Mouse (Mus musculus) frontal cortex, postnatal 36 days (tissue): Measurements from ENCODE around the gene Lbx1.

Experiments
- DNase-seq, 2 experiments: peaks; one replicate each; pipeline ENCODE4 v3.0.0; 2022; ENCODE audit warnings: low spot score in 2 of 2

The Lbx1 gene

GRCm38 (mm10) chr19:45216240-45216639 lies 19.4 kb downstream of the Lbx1 start:
- no peak for DNase-seq

GRCm38 (mm10) chr19:45215431-45215830 lies 20.2 kb downstream of the Lbx1 start:
- DNase-seq, result no peak

DNA sequence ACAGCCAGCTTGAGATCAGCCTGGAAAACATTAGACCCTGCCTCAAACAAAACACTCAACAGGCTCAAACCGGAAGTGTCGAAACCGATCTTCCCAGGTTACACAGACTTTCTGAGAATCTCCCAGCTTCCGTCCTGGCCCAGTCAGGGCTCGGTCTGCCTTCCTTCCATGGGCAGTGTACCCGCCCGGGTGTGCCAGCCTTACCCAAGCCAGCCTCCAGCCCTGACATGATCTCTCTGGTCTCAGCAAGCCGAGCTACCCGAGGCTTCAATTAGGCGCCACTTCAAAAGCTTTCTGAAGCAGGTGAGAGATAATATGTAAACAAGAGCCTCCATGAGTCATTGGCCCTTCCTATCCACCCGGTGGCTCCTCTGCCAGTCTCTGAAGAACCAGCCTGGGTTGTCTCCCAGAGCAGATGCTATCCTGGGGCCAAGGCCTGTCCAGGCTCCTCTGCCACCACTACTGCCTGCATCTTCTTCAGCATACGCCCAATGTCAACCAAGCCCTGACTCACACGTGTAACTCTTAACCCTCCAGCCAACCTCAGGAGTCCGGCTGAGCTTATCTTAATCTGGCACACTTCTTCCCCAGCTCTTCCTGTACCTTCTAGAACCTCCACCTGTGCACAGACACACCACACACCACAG lies 25.7 kb downstream of the Lbx1 start:
- DNase-seq, result no peak

GRCm38 (mm10) chr19:45209191-45209590 lies 26.4 kb downstream of the Lbx1 start:
- DNase-seq, result no peak

DNA sequence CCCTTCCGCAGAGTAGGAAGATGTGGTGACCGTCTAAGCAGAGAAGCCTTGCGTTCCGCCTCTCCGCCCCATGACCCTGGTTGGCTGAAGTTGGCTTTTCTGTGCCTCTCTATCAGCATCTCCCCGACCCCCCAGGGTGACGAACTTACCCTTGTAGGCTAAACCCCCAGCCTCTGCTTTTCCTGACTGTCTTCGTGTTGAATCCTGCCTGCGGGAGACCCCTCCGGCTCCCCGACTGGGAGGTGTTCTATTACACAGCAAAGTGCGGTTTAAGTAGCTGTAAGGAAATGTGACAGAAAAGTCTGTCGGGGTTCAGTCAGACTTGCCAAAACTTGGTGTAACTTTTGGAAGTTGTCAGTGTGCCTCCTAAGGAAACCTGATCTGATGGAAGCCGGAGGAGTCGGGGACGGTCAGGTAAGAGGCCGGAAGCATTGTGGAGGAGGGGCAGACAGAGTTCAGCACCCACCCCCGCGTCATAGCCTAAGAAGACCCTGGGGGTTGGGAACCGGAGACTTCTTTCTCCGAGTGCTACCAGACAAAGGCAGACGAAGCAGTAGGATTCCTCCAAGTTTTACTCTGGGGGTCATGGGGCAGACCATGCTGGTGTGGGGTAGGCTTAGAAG lies 27.1 kb downstream of the Lbx1 start:
- no peak for DNase-seq

DNA sequence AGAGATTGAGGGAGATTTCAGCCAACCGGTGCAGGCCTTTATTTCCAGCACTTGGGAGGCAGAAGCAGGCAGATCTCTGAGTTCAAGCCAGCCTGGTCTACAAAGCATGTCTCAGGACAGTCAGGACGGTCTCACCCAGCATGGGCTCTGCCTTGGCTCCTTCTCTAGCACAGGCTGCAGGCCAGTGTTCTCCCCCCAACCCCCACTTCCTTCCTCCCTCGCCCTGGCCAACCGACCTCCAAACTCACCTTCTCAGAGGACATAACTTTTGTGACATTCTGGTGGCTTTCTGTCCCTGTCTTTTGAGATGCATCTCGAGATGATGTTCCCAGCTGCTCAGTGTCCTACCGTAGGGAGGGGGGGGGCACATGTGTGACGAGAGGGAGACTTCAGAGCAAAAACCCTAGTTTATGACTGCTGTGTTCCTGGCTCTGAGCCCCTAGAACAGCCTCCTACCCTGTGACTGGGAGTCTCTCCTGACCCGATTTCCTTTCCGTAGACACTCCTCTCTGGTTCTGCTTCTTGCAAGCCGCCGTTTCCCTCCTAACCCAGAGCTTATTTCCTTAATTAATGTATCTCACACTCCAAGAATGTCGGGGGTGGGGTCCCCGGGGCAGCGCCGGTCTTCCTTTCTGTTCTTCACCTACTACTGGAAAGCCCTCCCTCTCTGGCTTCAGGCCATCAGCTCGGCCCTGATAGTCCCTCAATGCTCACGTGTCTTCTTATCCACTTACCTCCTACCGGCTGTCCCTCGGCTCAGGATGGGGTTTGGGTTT lies 27.8 kb downstream of the Lbx1 start:
- DNase-seq, result no peak

GRCm38 (mm10) chr19:45207153-45207552 lies 28.5 kb downstream of the Lbx1 start:
- no peak for DNase-seq

DNA sequence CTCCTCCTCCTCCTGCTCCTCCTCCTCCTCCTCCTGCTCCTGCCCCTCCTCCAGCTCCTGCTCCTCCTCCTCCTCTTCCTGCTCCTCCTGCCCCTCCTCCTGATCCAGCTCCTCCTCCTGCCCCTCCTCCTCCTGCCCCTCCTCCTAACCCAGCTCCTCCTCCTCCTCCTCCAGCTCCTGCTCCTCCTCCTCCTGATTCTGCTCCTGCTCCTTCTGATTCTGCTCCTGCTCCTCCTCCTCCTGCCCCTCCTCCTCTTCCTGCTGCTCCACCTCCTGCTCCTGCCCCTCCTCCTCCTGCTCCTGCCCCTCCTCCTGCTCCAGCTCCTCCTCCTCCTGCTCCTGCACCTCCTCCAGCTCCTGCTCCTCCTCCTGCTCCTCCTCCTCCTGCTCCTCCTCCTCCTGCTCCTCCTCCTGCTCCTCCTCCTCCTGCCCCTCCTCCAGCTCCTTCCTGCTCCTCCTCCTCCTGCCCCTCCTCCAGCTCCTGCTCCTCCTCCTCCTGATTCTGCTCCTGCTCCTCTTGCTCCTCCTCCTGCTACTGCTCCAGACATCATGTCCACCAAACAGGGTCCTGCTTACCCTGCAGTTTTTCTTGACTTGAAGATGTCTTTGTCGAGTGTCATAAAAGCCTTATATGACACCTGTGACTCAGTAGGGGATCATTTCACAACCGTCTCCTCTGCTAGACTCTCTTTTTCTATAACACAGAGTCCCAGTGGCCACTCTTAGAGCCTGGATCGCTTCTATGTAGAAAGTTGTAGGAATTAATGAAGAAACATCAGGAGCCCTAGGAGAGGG lies 30.1 kb downstream of the Lbx1 start:
- DNase-seq, result no peak

GRCm38 (mm10) chr19:45196967-45197366 lies 38.6 kb downstream of the Lbx1 start:
- no peak for DNase-seq

DNA sequence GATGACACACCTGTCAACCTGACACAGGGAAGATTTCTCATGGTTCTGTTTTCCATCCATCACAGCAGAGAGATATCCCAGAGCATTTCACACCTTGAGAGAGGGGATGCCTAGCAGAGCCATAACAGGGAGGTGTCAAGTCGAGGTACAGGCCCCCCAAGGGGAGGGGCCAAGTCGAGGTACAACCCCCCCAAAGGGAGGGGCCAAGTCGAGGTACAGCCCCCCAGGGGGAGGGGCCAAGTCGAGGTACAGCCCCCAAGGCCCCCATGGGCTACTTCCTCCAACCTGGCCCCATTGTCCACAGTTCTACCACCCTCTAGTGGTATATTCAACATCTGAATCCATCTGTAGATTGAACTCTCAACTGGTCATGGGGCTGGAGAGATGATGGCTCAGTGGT lies 41.0 kb downstream of the Lbx1 start:
- no peak for DNase-seq
